Mouse (Mus musculus) liver, embryonic 13.5 days (tissue): ENCODE measurements around the gene Sel1l. TPM values are rescaled to one million over a fixed set of nuclear protein-coding genes. Genes with fewer than 3 reads are reported as not detected.

Experiments used
- microRNA-seq: library from miRNA; unstranded; fragments of <30 nt; microRNA quantifications from one replicate; pipeline ENCODE4, GENCODE M21; 2016
- polyA plus RNA-seq: library from polyadenylated mRNA; unstranded; fragments of >200 nt; fragmentation: Nextera tagmentation; extraction: Ambion mirVana; gene quantifications from 2 replicates; pipeline ENCODE4 v1.2.1, GENCODE M21; 2015

Sel1l gene
- polyA plus RNA-seq, 1 experiment from 2014 or later: 34.5 TPM

Small RNA genes lying within 50 kb of the gene (microRNA-seq; reads per million reads assigned to microRNA genes)
- gene Gm22015: not detected

Other genes starting within 250 kb of the Sel1l start
- gene Ston2, start 60.8 kb downstream of the Sel1l start, polyA plus RNA-seq: 25.0 and 25.2 TPM in 2 replicates